Mouse (Mus musculus): Measurements from ENCODE around the gene Bet1.

- no peak for TF ChIP-seq CTCF (IDR thresholded peaks at IDR 0.05; ENCODE audit: low read depth, low read length)
- TF ChIP-seq POLR2AphosphoS5 (IDR thresholded peaks at IDR 0.05; ENCODE audit: insufficient replicate concordance, low read depth, low read length): no peak
- no peak for TF ChIP-seq GATA1 (IDR thresholded peaks at IDR 0.05; ENCODE audit: borderline replicate concordance, low read length)
- no peak for TF ChIP-seq TAL1 (conservative IDR thresholded peaks at IDR 0.05; ENCODE audit: low read depth, low read length)
These were observed 45.0 kb downstream of the Bet1 start for GRCm38 (mm10) chr6:4041821-4042220.

All from G1E (cell line).